Mouse (Mus musculus): ENCODE results near the gene Ddias. TPM values are rescaled to one million over a fixed set of nuclear protein-coding genes. Genes with fewer than 3 reads are reported as not detected.
"Not testable (repeated sequence)": the region's sequence is repeated elsewhere in the genome, so short reads cannot be mapped to it uniquely, and the experiment has no call there.

Ddias gene
- total RNA-seq (2021): 1.6 and 1.7 TPM in 2 replicates
- long read RNA-seq, partial matches to known transcripts: 0 of 1 reads
- long read RNA-seq, other reads (novel, unspliced or antisense): 1 of 1 reads

DNA sequence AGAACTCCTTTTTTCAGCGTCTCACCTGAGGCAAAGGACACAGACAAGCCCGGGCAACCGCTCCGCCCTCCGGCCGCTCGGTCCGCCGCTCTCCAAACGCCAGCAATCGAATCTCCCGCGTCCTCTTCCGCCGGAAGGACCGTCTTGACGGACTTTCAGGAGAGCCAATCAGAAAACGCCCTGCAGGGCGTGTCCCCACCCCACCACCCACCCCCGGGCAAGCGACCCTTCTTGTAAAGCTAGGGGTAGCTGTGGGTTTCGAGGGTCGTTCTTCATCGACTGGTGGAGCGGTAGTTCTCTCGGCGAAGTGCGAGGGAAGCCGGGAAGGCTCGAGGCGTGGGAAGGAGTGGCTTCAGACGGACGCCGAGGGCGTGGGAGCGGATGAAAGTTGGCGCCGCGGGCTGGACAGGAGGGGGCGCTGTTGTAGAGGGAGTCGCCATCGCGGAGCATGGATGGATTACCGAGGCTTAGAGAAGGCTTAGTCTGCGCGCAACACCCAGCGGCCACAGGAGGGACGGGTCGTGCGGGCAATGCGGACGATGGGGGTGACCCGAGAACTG lies at the start of gene Ddias, which contains the start of gene Prcp:
Gene Ddias (minus strand): TSS at position 132 of the 560 bp plus-strand sequence.
Gene Prcp (plus strand): TSS at position 355 of the 560 bp plus-strand sequence.
- peak; percentile 93 for DNase-seq

DNA sequence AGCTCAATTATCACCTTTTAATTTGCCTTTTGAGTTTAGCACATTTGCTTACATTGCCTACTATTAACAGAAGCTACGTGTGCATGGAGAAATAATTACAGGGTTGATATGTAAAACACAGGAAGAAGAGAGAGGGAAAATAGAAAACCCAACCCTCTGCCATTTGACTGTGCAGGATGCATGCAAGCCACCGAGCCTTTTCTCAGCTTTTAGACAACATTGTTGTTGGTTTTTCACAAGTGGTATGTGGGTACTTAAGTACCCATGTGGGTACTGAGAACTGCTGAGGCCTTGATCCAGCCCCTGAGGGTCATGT lies 46.8 kb upstream of the Ddias start:
- no peak for DNase-seq

DNA sequence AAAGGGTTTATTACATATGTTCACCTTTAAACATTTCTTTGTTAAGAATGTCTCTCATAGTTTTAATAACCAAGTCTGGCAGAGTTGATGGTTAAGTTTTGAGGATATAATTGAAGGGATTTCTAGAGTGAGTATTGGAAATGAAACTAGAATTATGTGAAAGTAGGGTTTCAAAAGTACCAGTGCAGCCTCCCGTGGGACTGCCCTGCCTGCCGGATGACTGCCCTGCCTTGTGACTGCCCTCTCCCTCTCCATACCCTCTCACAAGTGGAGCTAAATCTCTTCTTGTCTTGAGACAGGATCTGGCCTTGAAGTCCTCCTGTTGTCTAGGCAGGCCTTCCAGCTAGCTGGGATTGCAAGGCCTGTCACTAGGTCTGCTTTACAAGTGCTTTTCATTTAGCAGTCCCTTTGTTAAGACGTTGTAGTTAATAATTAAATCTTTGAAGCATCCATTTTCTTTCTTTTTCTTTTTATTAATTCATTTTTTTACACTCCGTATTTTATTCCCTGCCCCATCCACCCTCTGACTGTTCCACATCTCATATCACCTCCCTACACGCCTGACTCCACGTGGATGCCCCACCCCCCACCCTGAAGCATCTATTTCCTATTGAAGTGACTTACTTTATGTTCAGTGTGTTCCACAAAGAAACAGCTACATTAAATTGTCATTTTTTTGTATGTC lies 46.3 kb upstream of the Ddias start:
- no peak for DNase-seq

DNA sequence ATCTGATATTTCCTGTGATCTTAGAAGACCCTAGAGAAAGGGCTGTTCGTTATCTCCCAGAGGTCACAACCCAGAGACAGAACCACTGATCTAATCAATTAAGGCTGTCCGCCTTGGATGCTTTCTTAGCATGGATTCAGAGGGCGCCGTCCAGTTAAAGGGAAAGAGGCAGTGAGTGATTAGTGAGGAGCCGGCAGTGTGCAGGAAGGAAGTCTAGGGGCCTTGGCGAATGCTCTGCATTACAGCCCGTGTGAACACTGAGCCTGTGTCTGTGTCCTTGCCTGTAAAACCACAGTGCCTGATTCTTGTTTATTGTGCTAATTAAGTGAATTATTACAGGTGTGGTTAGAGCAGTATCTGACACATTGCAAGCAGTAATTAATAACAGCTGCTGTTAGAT lies 30.2 kb upstream of the Ddias start:
- DNase-seq: not testable (repeated sequence)

DNA sequence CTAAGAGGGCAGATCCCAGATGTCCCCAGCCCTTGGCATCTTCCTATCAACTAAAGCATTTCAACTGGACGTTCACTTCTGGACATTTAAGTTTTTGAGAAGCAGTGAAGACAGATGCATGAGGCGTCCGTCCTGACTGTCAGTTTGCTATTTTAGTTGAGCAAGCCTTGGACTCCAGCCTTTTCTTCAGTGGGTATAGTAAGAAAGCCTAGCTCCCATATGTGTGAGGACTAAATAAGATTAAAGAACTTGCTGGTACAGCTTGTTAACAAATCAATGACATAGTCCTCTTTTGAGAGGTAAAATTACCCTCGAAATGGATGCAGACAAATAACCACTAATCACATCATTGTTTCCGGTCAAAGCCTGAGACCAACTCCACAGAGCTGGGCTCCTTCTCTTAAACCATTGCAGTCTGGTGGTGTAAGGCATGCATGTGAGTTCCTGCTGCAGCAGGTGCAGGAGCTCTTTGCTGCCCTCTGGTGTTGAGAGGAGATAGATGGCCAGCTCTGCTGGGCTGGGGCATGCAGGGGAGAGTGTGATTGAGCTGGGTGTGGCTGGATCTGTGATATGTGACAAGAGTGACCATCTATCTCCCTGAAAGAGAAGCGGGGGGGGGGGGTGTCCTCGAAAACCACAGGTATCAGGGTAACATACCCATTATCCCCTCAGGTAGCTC lies 29.5 kb upstream of the Ddias start:
- peak; percentile 57 for DNase-seq

DNA sequence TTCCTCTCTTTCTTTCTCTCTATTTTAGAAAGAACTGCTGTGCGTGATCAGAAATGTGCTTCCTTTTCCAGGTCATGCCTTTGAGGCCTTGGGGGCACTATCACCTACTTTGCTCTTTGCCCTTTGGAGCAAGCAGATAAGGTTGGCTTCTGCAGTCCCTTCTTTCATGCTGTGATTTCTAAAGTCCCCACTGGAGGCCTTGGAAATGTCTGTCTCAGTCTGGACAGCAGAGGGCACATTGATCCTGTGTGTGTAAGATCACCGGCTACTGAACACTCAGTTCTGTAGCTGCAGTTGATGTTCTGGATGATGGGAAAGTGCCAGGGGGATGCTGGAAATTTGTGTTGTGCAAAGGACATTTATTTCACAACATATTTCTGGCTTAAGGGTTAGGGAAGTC lies 23.0 kb upstream of the Ddias start:
- DNase-seq: peak; percentile 18

DNA sequence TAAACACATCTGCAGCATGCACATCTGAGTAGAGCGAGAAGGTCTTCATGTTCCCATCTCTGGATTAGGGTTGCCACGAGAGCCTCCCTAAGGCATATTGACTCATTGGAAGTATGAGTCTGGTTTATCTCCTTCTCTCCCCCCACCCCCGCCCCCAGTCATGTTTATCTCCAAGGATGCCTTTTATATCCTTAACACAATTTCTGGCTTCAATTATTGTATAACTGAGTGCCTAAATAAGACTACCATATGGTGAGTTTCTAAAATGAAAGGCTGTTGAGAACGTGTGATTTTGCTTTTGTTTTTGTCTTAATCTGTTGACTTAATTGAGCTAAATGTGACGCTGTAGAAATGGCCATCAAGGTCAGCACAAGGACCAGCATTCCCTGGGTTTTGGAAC lies 22.0 kb upstream of the Ddias start:
- no peak for DNase-seq

DNA sequence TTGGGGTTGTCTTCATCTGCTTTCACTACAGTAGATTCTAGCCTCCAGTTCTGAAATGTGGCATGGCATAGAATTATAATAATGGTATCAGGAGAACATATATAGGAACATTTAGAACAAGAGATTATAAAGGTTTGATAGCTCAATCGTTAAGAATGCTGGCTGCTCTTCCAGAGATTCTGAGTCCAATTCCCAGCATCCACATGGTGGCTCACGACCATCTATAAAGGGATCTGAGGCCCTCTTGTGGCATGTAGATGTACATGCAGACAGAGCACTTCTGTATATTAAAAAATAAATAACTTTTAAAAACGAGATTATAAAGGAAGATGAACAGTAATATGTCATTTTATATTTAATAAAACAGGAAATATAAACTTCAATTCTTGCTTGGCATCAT lies 19.4 kb upstream of the Ddias start:
- DNase-seq: no peak

DNA sequence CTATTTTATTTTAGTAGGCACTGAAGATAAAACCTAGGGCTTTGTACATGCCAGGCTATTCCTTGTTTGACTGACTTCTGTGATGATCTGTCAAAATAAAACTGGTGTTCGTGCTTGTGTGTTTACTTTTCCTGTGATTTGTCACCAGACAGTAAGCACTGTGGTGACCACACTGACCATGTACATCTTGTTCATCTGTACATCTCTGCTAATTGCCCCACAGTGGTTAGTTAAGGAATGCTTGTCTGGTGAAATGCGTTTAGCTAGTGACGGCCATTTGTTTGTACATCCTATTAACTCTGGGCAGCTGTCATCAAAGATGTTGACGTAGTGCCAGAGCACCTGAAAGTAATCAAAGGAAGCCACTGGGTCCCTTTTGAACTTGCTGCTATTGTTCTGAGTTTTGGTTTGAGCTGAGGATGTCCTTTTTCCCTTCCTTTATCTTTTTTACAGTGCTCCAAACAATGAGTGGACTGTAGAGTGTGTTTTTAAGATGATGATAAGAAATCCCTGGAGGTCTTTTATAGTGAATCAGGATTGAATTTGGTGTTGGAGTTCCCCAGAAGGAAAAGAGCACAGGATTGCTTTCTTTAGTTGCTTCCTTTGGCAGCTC lies 16.7 kb upstream of the Ddias start:
- DNase-seq: no peak

DNA sequence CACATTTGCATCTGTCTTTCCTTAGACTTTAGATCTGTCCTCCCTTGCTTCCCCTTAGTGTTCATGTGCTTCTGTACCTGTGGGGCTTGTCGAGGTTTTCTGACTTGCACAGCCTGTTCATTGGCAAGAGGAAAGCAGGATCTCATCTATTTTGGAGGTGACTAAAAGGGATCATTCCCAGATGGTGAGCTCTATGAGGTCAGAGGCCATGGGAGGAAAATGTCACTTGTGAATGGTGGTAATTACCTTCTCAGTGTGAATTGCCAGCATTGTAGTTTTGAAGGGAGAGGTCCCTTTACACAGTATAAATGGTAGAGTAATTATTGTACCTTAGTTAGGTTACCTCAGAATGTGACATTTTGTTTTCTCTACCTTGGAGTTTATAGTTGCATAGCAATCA lies 16.2 kb upstream of the Ddias start:
- DNase-seq: no peak

DNA sequence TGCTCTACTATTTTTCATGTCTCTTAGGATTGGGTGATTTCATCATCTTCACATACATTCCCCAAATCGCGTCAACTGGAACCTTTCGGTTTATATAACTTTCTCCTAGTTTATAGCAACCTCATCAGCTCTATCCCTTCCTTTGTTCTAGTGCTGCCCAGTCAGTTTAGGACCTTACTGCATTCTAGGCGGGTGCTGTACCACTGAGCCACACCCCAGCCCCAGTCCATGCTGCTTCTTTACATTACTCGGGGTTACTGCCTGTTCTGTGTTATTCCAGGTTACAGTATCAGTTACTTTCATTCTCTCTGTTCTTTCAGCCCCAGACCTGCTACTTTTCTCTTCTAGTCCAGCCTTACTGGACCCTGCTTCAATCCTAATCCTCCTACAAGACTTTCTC lies 13.2 kb upstream of the Ddias start:
- DNase-seq: no peak

DNA sequence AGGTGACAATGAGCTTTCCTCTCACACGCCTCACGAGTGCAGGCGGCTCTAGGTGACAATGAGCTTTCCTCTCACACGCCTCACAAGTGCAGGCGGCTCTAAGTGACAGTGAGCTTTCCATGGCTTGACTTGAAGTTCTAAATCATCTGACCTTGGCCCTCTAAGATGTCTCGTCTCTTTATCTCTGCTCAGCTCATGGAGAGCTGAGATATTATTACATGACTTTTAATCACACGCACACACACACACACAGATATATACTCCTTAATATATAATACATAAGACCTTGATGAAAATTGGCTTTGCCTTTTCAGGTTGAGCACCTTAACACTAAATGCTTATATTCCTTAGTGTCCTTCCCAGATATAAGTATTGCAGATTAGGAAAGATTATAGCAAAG lies 12.8 kb upstream of the Ddias start:
- no peak for DNase-seq

DNA sequence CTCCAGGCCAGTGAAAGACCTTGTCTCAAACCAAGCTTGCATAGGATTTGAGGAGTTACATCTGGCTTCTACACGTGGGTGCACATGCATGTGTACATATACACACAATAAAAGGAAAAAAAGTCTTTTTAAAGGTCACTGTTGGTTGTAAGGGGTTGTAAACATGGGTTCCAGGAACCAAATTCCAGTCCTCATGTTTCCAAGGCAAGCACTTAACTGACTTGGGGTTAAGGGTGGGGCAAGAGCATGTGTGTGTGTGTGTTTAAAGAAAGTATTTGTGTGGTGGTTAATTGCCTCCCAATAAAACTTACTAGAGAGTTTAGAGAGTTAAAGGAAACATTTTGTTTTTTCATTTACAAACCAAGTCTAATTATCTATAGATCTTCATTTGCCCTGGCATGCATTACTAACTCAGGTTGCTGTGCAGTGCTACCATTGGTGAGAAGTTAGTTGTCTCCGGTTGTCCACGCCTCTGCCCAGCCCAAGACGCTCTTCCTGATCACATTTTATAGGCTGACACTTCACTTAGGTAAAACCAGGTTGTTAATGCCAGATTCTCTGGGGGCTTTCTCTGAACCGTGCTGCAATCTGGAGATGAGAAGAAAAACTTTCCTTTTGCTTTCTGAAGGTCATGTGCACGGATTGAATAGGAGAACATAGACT lies 11.1 kb upstream of the Ddias start:
- no peak for DNase-seq

DNA sequence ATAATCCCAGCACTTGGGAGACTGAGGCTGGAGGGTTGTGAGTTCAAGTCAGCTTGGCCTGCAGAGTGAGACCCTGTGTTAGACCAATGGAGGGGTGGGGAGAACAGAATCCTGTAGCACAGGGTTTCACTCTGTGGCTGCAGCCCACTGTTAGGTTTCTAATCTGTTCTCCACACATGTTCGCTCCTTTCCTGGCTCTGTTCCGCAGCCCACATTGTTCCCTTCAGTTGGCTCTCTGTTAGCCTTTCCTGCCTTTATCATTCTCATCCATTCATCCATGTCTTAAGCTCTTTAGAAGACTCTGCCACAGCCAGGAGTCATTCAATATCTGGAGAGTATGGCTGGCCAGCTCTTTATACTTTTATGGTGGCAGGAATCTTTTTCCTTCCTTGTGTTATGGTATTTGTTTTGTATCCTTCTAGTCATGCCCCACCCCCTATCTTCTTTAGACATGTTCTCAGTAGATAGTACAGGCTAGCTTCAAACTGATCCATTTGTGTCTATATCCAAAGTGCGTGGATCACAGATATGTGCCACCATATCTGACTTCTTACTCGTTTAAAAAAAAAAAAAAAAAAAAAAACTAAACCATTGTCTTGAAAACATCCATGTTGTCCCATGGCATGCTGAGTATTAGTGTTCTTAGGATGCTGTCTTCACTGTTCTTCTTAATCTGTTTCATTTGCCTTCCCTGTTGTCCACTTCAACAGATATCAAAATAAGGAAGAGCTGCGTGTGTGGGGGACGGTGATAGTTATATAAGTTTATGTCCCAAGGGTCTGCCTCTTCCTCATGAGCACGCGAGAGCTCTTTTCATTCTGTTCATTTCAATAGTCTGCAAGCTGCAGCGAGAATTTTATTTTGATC lies 10.0 kb upstream of the Ddias start:
- no peak for DNase-seq

DNA sequence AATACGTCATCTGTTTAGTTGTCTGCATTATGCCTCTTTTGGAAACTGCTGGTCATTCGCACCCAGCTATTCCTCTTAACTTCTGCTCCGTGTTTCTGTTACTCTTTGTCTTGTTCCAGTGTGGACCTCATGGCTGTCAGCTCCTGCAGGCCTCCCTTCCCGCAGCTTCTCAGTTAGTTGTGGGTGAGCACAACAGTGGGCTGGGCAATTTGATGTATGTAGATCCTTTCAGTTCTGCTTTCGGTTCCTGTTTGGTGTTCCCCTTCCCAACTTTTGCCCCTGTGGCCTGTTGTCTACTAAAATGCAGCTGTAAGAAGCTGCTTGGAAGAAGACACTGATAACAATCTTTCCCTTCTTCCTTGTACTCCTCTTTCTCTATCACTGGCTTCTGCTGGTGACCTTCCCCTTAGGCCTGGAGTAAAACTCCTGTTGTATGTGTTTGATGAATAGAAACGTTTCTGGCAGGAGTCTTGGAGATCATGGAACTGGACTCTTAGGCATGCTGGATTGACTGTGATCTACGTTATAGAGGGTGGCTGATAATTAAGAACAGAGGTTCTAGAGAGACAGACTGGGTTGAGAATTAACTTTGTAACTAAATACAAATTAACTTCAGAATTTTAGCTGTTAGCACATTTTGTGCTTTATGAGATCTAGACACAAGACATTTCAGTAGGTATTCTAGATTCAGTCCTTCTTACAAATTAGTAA lies 4.7 kb upstream of the Ddias start:
- DNase-seq: no peak

DNA sequence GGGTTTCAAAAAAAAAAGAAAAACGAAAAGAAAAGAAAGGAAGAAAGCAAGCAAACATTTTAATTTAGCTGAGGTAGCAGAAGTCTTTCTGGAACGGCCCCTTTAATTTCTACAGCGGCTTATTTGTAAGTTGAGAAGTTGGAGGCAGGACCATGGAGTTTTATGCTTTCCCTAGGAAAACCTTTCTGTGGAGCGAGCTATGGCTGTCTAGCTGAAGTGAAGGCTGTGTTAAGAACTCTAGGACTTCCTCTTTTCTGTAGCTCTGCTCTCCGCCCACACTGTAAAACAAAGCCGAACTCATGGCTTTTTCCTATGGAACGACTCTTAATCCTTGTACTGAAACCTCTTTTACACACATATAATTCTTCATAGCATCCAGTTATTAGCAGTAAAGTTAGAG lies 2.5 kb upstream of the Ddias start:
- DNase-seq: no peak

DNA sequence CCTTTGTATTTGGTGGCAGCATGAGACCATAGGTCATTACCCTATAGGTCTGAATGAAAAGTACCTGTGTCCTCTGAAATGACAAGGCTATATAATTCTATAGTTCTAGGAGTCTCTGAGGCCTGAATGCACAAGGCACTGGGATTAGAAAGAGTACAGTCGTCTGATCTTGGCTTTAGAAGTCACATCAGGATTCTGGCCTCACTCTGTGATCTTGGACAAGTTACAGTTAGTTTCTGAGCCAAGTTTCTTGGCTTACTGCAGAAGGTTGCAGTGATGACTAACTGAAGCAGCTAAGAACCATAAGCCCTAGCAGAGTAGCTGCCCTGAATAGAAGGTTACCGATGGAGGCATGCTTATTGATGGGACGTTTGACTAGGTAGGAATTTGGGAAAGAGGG lies 2.0 kb upstream of the Ddias start:
- DNase-seq: no peak

DNA sequence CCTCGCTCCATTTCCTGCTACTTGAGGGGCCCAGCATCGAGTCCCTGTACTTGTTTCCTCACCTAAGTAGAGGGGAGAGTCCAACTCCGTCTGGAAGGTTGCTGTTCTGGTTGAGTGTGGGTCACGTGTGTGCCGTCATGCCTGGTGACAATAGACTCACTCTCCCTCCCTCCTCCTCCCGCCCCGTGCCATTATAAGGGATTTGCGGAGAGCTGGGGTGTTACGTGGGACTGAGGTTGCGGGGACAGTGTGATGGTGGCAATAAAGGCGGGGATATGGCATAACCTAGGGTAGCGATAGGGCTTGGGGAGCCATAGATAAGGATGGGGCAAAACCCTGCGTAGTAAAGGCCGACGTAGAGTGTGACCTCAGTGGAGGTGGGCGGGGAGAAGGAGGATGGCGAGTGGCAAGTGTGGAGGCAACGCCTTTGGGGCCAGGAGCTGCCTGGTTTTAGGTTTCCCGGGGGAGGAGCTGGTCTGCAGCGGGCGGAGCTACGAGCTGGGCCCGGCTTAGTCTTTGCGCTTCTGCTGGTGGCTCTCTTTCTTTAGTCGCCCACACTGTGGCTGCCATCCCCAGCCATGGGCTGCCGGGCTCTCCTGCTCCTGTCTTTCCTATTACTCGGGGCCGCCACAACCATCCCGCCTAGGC lies 838 bp upstream of the Ddias start:
- DNase-seq: peak; percentile 79

DNA sequence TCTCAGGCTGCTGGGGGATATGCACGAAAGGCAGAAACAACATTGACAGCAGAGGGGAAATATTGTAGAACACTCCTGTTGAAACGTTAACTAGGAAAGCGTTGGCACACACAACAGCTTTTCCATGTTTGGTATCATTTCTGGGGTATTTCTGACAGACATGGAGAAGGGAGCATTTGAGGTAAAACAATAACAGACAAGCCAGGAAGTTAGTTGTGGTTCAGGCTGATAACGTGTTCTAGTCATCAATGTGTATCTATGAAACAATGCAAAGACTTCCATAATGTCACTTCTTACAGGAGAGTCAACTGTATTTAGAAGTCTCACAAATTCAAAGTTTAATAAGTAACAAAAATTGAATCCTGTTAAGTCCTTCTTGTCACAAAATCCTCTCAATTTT lies 2.5 kb downstream of the Ddias start:
- DNase-seq: no peak

DNA sequence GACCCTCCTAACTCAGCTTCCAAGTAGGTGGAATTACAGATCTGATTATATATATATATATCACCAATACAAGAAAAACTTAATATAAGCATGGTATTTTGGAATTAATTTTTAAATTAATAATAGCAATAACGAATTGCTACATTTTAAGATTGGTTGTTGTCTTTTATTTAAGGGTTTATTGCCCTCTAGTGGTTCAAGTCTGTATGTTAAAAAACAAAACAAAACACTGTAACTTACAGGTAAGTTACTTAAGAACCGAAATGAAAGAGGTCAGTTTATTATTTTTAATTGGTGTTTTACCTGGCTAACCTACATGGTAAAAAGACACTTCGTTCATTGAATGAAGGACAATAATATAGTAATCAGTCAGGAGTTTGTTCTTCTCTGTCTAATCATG lies 3.9 kb downstream of the Ddias start:
- no peak for DNase-seq

DNA sequence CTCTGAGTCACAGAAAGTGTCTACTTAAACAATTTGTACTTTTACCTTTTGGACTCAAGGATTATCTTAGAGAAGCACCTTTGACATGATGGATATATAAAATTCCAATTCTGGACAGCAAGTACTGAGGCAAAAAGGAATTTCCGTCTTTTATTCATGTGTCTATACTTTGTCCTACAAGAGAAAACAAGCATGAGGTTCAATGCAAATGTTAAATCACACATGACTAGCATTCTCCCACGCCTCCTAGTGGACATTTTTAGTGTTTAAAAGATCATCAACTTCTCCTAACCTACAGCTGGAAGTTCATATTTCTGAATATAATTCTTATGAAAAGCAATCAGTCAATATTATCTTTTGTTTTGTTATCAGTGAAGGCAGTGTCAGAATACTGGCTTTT lies 7.5 kb downstream of the Ddias start:
- DNase-seq: no peak
